Mouse (Mus musculus): Measurements from ENCODE around the gene Cldn12. TPM values are rescaled to one million over a fixed set of nuclear protein-coding genes. Genes with fewer than 3 reads are reported as not detected.

The Cldn12 gene
- total RNA-seq, 2 experiments from 2014 or later = 19.0 to 23.5 TPM

- no peak for DNase-seq
- intact Hi-C loops (cut with DNase I) = no loop called here
Observed at GRCm38 (mm10) chr5:5496393-5496792, 18.4 kb downstream of the Cldn12 start.

DNA sequence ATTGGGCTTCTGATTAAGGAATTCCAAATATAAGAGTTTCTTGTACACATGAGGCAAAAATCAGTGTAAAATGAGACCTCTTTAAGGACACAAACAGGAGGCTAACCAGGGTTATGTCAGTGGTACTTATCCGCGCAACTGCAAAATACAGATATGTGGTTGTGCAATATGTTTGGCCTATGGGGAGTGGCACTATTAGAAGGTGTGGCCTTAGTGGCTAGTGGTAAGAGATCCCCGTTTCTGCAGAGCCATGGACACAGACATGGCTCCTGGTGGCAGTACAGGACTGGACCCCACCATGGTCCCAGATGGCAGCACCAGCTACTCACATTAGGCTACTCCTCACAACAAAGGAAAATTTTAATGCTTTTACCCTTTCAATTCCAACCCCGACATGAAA, 19.7 kb downstream of the Cldn12 start:
- DNase-seq = no peak
- intact Hi-C loops (cut with DNase I) = no loop called here

DNA sequence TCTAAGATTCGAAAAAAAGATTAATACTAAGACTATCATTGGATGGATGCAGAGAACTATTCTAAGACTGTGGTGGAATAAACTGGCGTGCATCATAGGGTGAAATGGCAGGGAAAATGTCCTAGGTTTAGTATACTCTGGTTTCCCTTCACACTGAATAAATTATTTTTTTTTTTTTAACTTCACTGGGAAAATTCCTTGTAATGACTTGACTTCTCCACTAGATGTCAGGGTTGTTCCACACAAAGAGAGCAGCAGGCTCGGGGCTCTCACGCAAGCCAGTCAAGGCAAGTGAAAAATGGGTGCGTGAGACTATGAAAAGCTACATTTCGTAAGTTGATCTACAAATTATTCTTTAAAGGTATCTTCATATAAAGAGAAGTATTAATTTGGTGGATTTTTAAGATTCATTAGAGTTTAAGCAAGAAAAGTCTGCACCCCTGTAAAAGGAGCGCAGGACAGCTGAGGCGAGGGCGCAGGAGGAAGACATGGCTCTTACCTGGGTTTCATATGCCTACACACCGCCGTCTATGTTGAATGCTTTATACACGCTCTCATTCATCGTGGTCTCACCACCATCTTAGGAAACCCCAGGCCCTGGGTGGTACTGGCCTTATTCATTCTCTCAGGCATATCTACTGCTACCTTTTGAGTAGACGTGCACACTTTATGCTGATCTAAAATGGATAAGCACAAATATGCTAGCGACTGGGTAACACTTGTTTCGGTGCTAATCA, 20.3 kb downstream of the Cldn12 start:
- intact Hi-C loops (cut with DNase I) = loop anchor here (1.0 kb wide), 1 partner anchor 255 kb away; the partner anchor contains the start of gene Steap1
- DNase-seq = no peak

DNA sequence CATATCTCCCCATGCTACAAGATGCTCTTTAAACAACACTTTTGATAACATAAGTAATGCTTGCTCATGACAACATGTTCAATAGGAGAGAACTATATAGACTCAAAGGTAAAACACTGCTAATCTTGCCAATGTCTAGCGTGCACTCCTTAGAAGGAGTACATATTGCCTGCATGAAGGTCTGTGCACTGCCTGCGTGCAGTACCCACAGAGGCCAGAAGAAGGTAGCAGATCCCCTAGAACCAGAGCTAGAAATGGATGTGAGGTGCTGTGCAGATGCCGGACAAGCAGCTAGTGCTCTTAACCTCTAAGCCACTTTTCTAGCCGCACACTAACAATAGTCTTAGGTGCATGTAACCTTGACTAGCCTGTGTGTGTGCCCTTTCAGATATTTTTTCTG, 22.6 kb downstream of the Cldn12 start:
- intact Hi-C loops (cut with DNase I) = no loop called here
- DNase-seq = no peak

DNA sequence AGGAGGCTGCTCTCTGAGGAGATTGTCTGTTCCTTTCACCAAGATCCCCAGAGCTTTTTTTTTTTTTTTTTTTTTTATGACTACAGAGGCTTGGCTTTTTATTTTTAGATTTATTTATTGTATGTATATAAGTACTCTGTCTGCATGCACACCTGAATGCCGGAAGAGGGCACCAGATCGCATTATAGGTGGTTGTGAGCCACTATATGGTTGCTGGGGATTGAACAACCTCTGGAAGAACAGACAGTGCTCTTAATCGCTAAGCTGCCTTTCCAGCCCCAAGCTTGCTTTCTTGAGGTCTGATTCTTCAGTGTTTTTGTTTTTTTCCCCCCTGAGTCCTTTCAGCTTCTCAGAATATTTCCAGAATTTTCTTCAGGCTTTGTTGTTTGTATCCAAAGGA, 28.7 kb downstream of the Cldn12 start:
- intact Hi-C loops (cut with DNase I) = no loop called here
- DNase-seq = no peak

DNA sequence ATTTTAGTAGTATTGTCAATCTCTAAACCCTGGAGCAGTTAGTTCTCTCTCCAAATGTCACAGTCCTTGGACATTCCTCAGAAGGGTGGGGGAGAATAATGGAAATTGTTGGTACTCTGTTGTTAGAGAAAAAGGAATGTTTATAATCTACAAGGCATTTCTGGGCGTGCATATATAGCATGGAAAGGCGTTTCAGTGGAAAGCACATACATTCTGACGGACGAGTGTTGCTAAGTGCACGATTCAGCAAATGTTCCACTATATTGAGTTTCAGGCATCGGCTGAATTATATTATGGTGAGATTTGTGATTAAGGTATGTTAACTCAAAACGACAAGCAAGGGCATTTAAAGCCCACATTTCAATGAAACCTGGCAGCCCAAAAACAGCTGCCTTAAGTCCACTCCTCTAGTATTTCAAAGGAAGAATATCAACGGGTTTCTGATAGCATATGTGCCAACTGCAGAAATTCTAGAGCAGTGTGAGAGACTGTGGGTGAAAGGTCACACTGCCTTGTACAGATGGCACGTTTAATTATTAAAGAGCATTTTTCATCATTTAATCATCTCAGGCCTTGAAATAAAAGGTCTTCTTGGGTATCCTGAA, 31.4 kb downstream of the Cldn12 start:
- intact Hi-C loops (cut with DNase I) = loop anchor here (5.0 kb wide), 2 partner anchors 101 to 216 kb away; no protein-coding TSS in a partner anchor
- DNase-seq = no peak

GRCm38 (mm10) chr5:5481662-5482061, 33.1 kb downstream of the Cldn12 start:
- intact Hi-C loops (cut with DNase I) = loop anchor here (1.0 to 5.0 kb wide), 3 partner anchors 99 to 519 kb away; no protein-coding TSS in a partner anchor
- DNase-seq = peak in 1 of 2 experiments; percentile 28

DNA sequence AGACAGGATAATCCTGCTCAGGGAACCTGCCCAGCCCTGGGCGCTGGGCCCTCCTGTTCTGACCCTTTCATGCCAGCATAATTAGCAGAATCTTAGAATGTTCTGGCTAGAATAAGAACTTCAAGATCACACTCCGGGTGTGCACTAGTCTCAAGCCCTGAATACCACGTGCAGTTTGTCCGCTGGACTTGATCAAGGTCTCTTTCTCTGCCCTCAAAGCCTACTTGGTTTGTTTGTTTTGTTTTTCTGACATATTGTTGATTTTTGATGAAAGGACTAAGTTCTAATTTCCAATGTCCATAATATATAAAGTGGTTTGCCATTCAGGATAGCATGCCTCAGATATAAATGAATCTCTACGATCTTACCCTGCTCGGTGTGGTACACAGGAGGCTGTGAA, 35.7 kb downstream of the Cldn12 start, which contains the start of gene 1700015F17Rik:
Gene 1700015F17Rik, minus strand, starts transcription at position 101 of the 400 bp plus-strand sequence.
- no peak for DNase-seq
- intact Hi-C loops (cut with DNase I) = no loop called here

GRCm38 (mm10) chr5:5476133-5476532, 38.6 kb downstream of the Cldn12 start:
- DNase-seq = no peak

DNA sequence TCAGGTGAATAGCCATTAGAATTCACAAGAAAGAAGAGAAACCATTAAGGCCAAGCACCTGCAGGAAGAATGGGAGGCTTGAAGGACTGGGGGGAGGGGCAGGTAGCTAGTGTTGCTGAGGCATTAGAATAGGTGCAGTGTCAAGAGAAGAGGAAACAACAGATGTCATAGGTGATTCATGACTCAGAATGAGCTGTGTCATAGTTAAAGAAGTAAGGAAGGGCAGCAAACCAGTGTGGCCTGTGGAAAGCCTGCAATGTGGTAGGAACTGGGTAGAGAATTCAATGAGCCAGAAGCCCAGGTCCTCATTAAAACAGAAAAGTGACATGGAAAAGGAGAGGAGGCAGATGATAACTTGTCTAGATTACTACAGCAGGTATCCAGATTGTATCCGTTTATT, 49.5 kb downstream of the Cldn12 start:
- no peak for DNase-seq
- intact Hi-C loops (cut with DNase I) = no loop called here

More at GRCm38 (mm10) chr5:5476133-5476532, 38.6 kb downstream of the Cldn12 start:
- intact Hi-C loops (cut with DNase I) = no loop called here

Other genes starting within 250 kb of the Cldn12 start
- gene Cdk14, start 94.6 kb downstream of the Cldn12 start, total RNA-seq (2021) = 10 to 100 TPM in 1 of 2 experiments, 1 to 10 TPM in 1; 8.6 to 10.6 TPM
- gene 1700015F17Rik, start 35.8 kb downstream of the Cldn12 start, total RNA-seq (2021) = not detected
- gene Gtpbp10, start 44.6 kb upstream of the Cldn12 start, total RNA-seq (2021) = 10 to 100 TPM; 10.6 to 10.9 TPM
- gene Gm8773, start 58.8 kb upstream of the Cldn12 start, total RNA-seq (2021) = not detected
- gene Cfap69, start 149.3 kb upstream of the Cldn12 start, total RNA-seq (2021) = under 1 TPM; 0.28 to 0.73 TPM
- under 1 TPM; 0.60 to 0.72 TPM for gene Steap2, start 179.6 kb upstream of the Cldn12 start, total RNA-seq (2021)
- gene Steap1, start 234.4 kb upstream of the Cldn12 start, total RNA-seq (2021) = under 1 TPM in 1 of 2 experiments, not detected in 1; 0.22 TPM

Data from heart, postnatal 36 days (tissue).